7 mouse cellular contexts compared by ENCODE assay signal in the genomic region with DNA sequence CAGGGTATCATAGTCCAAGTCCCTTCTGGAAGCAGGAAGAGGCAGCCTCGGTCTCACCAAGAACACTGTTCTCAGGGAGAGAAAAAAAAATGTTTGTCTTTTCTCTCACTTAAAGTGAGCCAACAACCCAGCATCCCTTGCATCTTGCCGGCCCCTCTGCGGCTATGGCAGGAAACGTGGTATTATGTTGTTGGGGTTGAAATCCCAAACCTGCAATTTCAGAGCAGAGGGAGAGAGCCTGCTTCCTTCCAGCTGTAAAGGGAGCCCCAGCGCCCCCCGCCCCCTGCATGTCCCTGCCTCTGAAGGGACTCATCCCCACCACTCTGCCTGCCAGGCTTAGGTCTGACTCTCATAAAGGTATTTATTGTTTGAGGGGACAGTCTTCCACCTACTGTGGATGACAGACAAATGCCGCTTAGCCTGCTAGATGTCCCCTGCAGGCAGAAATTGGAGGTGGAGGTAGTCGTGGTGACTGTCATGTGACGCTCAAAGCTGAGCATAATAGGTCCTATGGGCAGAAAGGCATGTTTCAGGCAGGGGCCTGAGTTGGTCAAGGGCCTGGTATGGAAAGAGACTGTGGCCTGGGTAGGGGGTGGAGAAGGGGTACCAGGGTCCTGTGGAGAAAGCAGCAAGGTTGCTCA. TPM values are rescaled to one million over a fixed set of nuclear protein-coding genes. Genes with fewer than 3 reads are reported as not detected.
A peak's percentile ranks its signal among the peaks of the same experiment; 100 is the strongest.
DNase-seq lines count a peak whose midpoint lies in the region; ATAC-seq and TF ChIP-seq lines count a peak whose summit lies in the region.

No protein-coding gene starts in this region.

- WGBS in embryonic facial prominence, embryonic 13.5 days: 18% methylated on average over 9 of the region's 9 CpGs
- WGBS in stomach, embryonic 16.5 days: 55% methylated on average over 9 of the region's 9 CpGs

- ATAC-seq in embryonic facial prominence, embryonic 13.5 days (ENCODE audit: insufficient number of reproducible peaks, insufficient read depth, low FRiP score, low TSS enrichment, low read depth): no peak; the same call in 1 of the 2 replicates
- ATAC-seq in stomach, embryonic 16.5 days (ENCODE audit: insufficient read depth, low FRiP score): no peak

- no peak overlapping the region for H3K4me3 ChIP-seq in left cerebral cortex, adult 2 months
- no peak overlapping the region for H3K4me3 ChIP-seq in ES-E14 (ENCODE audit: insufficient read depth in 1 of 2, low read depth in 1 of 2, low read length in 2 of 2, poor library complexity in 1 of 2, severe bottlenecking in 1 of 2)
- H3K4me3 ChIP-seq in embryonic facial prominence, embryonic 13.5 days: no peak overlapping the region
- H3K4me3 ChIP-seq in stomach, embryonic 16.5 days (replicated peaks; ENCODE audit: low read length): no peak overlapping the region

- intact Hi-C loops in left cerebral cortex, adult 2 months (cut with DNase I): loop anchor here (5.0 kb wide), 1 partner anchor 68 kb away; no protein-coding TSS in a partner anchor
- intact Hi-C loops in left cerebral cortex, postnatal 10 days (cut with DNase I): no loop called here

- H3K27me3 ChIP-seq in embryonic facial prominence, embryonic 13.5 days: no peaks in the 10 kb centered on the region
- H3K27me3 ChIP-seq in stomach, embryonic 16.5 days (ENCODE audit: control insufficient read depth, insufficient read depth, low read length): no peaks in the 10 kb centered on the region

- in situ Hi-C loops in ES-E14 (cut with MboI; ENCODE audit: low sequenced_read_pairs in 2 of 2, unreplicated experiment in 2 of 2): no loop called here

- H3K9ac ChIP-seq in ES-E14 (ENCODE audit: insufficient read depth, low read depth, low read length, poor library complexity, severe bottlenecking): no peak overlapping the region
- 0 out of 2 replicates have a peak overlapping the region, but pooled peaks have one; percentile 32 for H3K9ac ChIP-seq in embryonic facial prominence, embryonic 13.5 days
- no peak overlapping the region; the same call in 1 of the 2 replicates for H3K9ac ChIP-seq in stomach, embryonic 16.5 days (ENCODE audit: low read length)

- DNase-seq in left cerebral cortex, adult 2 months (ENCODE audit: extremely low spot score in 1 of 2, low spot score in 2 of 2): no peak
- DNase-seq in left cerebral cortex, postnatal 10 days (ENCODE audit: extremely low spot score in 1 of 2, low spot score in 2 of 2): no peak
- peak; percentile 9 for DNase-seq in ES-E14 (ENCODE audit: low read depth, low spot score)
- no peak for DNase-seq in left cerebral cortex, adult 18-20 months (ENCODE audit: low spot score in 2 of 2)
- no peak for DNase-seq in spleen, postnatal 14 days (ENCODE audit: low spot score in 2 of 2)

- peak overlapping the region; percentile 21; the same call in 1 of the 2 replicates for H3K4me2 ChIP-seq in embryonic facial prominence, embryonic 13.5 days
- no peak overlapping the region for H3K4me2 ChIP-seq in stomach, embryonic 16.5 days (ENCODE audit: low read depth, low read length)

- peaks cover 19% of the 10 kb centered on the region for H3K36me3 ChIP-seq in ES-E14 (ENCODE audit: control insufficient read depth, insufficient read depth, low read length, poor library complexity, severe bottlenecking)
- H3K36me3 ChIP-seq in embryonic facial prominence, embryonic 13.5 days: peaks cover 9% of the 10 kb centered on the region
- H3K36me3 ChIP-seq in stomach, embryonic 16.5 days (ENCODE audit: control insufficient read depth, insufficient read depth, low read length): no peaks in the 10 kb centered on the region

- peak; percentile 2; the same call in 1 of the 2 replicates for TF ChIP-seq CTCF in left cerebral cortex, adult 2 months (IDR thresholded peaks at IDR 0.05)

- H3K9me3 ChIP-seq in ES-E14 (ENCODE audit: control insufficient read depth, insufficient read depth, low read depth, low read length): no peaks in the 10 kb centered on the region
- H3K9me3 ChIP-seq in embryonic facial prominence, embryonic 13.5 days: no peaks in the 10 kb centered on the region
- H3K9me3 ChIP-seq in stomach, embryonic 16.5 days (replicated peaks; ENCODE audit: control insufficient read depth, low read length): no peaks in the 10 kb centered on the region

- H3K4me1 ChIP-seq in ES-E14 (ENCODE audit: control insufficient read depth in 2 of 2, insufficient read depth in 2 of 2, low read length in 2 of 2, poor library complexity in 1 of 2): peaks cover 0 to 6% of the 10 kb centered on the region in 2 experiments; a peak in 2 of 4 replicates
- peaks cover 60% of the 10 kb centered on the region for H3K4me1 ChIP-seq in embryonic facial prominence, embryonic 13.5 days
- H3K4me1 ChIP-seq in stomach, embryonic 16.5 days (ENCODE audit: control insufficient read depth, insufficient read depth, low read length): peaks cover 7% of the 10 kb centered on the region; the same call in 1 of the 2 replicates

- peak overlapping the region; percentile 57 for H3K27ac ChIP-seq in left cerebral cortex, adult 2 months
- H3K27ac ChIP-seq in ES-E14 (ENCODE audit: insufficient read depth, low read depth, low read length, poor library complexity, severe bottlenecking): no peak overlapping the region
- peak overlapping the region; percentile 90 for H3K27ac ChIP-seq in embryonic facial prominence, embryonic 13.5 days
- H3K27ac ChIP-seq in stomach, embryonic 16.5 days (ENCODE audit: low read length): peak overlapping the region; percentile 6; the same call in 1 of the 2 replicates

TF ChIP-seq in ES-E14, 5 proteins besides CTCF, POLR2A, EP300 and RAD21:
- no peak for TF ChIP-seq HCFC1 (IDR thresholded peaks at IDR 0.05; ENCODE audit: borderline replicate concordance, insufficient read depth, low read length)
- TF ChIP-seq ZC3H11A (IDR thresholded peaks at IDR 0.05; ENCODE audit: borderline replicate concordance, low read depth, low read length): no peak
- no peak for TF ChIP-seq ZNF384 (IDR thresholded peaks at IDR 0.05; ENCODE audit: low read depth, low read length)
- TF ChIP-seq CHD2 (IDR thresholded peaks at IDR 0.05; ENCODE audit: low read depth, low read length): no peak
- no peak for TF ChIP-seq MAFK (IDR thresholded peaks at IDR 0.05; ENCODE audit: insufficient read depth, low read depth, low read length)
TF ChIP-seq in ES-E14: peak in this region for 0.

RNA-seq across cellular contexts. Expression of gene Hvcn1, which starts 28.7 kb away (rescaled TPM):
- total RNA-seq in left cerebral cortex, adult 2 months (2021): 1 to 10 TPM; 2.1 to 2.2 TPM
- 1 to 10 TPM; 2.1 to 2.6 TPM for total RNA-seq in left cerebral cortex, postnatal 10 days (2021)
- 35.7 and 39.3 TPM in 2 replicates for total RNA-seq in ES-E14 (2012; rRNA removed)
- 8.6 and 10.0 TPM in 2 replicates for polyA plus RNA-seq in embryonic facial prominence, embryonic 13.5 days (2015; fragmentation: Nextera tagmentation; extraction: Ambion mirVana)
- 5.6 and 7.0 TPM in 2 replicates for polyA plus RNA-seq in stomach, embryonic 16.5 days (2015; fragmentation: Nextera tagmentation; extraction: Ambion mirVana)
- total RNA-seq in left cerebral cortex, adult 18-20 months (2021): 1 to 10 TPM; 2.6 to 4.3 TPM

RNA-seq across cellular contexts. Expression of gene Tctn1, which starts 28.9 kb away (rescaled TPM):
- 10 to 100 TPM; 13.5 to 13.7 TPM for total RNA-seq in left cerebral cortex, adult 2 months (2021)
- 10 to 100 TPM; 13.1 to 15.6 TPM for total RNA-seq in left cerebral cortex, postnatal 10 days (2021)
- 15.4 and 23.7 TPM in 2 replicates for total RNA-seq in ES-E14 (2012; rRNA removed)
- polyA plus RNA-seq in embryonic facial prominence, embryonic 13.5 days (2015; fragmentation: Nextera tagmentation; extraction: Ambion mirVana): 5.0 and 8.0 TPM in 2 replicates
- polyA plus RNA-seq in stomach, embryonic 16.5 days (2015; fragmentation: Nextera tagmentation; extraction: Ambion mirVana): 5.0 and 7.2 TPM in 2 replicates
- 10 to 100 TPM; 10.3 to 14.6 TPM for total RNA-seq in left cerebral cortex, adult 18-20 months (2021)

RNA-seq across cellular contexts. Expression of gene Pptc7, which starts 48.8 kb away (rescaled TPM):
- 10 to 100 TPM; 41.2 to 42.5 TPM for total RNA-seq in left cerebral cortex, adult 2 months (2021)
- 10 to 100 TPM; 22.8 to 24.1 TPM for total RNA-seq in left cerebral cortex, postnatal 10 days (2021)
- total RNA-seq in ES-E14 (2012; rRNA removed): 21.1 and 21.2 TPM in 2 replicates
- polyA plus RNA-seq in embryonic facial prominence, embryonic 13.5 days (2015; fragmentation: Nextera tagmentation; extraction: Ambion mirVana): 9.2 TPM in 2 replicates
- polyA plus RNA-seq in stomach, embryonic 16.5 days (2015; fragmentation: Nextera tagmentation; extraction: Ambion mirVana): 8.0 and 8.3 TPM in 2 replicates
- 10 to 100 TPM; 42.0 to 50.5 TPM for total RNA-seq in left cerebral cortex, adult 18-20 months (2021)
